Mouse (Mus musculus) layer of hippocampus, adult 18-20 months (tissue): ENCODE results near the gene Plekha8. TPM values are rescaled to one million over a fixed set of nuclear protein-coding genes. Genes with fewer than 3 reads are reported as not detected.

ENCODE experiments used
- DNase-seq, 2 experiments: peaks; one replicate each; pipeline ENCODE4 v3.0.0; 2022; ENCODE audit warnings: low spot score in 2 of 2
- long read RNA-seq: library from polyadenylated mRNA; stranded (forward); transcript quantifications from one replicate; pipeline ENCODE4 v2.0.0, GENCODE M21; 2021
- total RNA-seq, 2 experiments: library from RNA; stranded (reverse); gene quantifications; 2 replicates each; pipeline ENCODE4 v1.2.3; 2021

Gene Plekha8
- 10 to 100 TPM; 12.3 to 13.7 TPM for total RNA-seq
- long read RNA-seq, full-length matches to known transcripts: 5 of 12 reads
- long read RNA-seq, partial matches to known transcripts: 0 of 12 reads
- long read RNA-seq, other reads (novel, unspliced or antisense): 7 of 12 reads

DNA sequence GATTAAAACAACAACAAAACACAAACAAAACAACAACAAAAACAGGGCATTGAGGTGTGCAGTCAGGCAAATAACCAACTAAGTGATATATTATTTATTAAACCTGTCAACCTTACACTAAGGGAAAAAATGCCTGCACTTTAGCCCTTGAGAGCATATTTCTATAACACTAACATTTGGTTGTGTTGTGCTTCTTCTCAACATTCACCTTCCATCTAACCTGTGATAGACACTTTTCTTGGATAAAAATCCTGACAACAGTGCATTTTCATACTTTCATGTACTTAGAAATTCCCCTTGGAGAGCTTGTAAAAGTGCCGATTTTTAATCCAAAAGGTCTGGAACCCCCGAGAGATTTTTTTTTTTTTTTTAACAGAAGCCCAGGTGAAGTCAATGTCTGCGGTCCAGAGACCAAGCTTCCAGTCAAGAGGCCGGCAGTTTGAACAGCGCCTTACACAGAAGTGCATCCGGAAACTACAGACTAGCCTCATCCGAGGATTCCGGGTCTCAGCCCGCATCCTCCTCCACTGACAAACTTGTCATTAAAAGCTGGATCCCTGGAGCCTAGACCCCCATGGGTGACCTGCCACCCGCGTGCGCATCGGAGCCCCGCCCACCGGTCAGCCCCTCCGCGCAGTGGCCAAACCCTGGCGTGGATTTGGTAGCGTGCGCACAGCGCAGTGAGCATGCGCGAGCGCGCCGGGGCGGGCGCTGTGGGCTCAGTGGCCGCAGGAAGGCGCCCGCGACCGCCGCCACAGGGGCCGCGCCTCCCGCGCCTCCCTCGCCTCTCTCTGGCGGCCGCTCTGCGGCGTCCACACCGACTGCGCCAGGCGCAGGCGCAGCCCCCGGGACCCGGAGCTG lies at the start of gene Plekha8:
Gene Plekha8, plus strand, starts transcription at position 643 of the 861 bp plus-strand sequence.
- peak; percentile 84 to 93 for DNase-seq

DNA sequence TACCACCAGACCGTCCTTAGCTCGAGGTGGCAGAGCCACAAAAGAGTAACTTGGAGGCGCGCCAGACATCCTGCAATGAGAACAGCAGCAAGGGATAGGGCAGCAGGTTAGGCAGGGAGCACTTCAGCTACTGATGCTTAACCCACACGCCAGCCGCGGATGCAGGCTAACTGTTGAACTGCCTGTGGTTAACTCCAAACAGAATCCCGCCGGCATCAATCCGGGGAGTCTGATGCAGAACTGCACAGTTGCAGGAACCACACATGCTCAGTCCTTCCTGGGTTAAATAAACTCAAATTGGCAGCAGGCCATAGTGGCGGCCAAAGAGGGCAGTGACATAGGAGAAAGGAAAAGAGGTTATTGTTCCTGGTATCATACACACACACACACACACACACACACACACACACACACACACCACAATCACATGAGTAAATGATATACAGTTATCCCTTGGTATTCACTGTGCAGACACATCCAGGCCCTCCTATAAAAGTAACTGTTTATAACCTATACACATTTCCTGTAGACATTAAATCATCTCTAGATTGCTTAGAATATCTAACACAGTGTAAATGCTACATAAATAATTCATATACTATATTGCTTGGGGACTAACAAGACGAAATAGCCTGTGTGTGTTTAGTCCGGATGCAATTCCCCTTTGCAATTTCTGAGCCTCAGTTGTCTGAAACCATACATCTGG lies 46.4 kb upstream of the Plekha8 start:
- no peak for DNase-seq

DNA sequence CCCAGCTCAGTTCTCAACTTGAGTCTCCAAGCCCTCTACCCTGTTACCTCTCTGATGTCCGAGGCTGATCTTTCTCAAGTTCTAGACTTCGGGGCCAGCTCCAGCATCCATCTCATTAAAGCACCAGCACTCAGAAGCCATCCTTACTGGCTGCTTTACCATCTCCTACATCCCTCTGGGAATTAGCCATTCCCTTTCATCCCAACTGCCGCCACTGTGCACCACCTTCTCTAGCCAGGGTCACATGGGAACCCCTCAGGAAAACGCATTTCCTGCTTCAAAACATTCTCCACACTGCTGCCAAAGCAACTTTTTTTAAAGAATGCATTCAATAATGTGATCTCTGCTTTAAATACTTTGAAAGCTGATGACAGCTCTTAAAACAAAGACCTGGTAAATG lies 45.6 kb upstream of the Plekha8 start:
- no peak for DNase-seq

- DNase-seq: no peak
Observed at GRCm38 (mm10) chr6:54550801-54551323, 44.0 kb upstream of the Plekha8 start.

- DNase-seq: no peak
Observed at GRCm38 (mm10) chr6:54552721-54553413, 42.0 kb upstream of the Plekha8 start.

GRCm38 (mm10) chr6:54553632-54554031 lies 41.3 kb upstream of the Plekha8 start:
- no peak for DNase-seq

DNA sequence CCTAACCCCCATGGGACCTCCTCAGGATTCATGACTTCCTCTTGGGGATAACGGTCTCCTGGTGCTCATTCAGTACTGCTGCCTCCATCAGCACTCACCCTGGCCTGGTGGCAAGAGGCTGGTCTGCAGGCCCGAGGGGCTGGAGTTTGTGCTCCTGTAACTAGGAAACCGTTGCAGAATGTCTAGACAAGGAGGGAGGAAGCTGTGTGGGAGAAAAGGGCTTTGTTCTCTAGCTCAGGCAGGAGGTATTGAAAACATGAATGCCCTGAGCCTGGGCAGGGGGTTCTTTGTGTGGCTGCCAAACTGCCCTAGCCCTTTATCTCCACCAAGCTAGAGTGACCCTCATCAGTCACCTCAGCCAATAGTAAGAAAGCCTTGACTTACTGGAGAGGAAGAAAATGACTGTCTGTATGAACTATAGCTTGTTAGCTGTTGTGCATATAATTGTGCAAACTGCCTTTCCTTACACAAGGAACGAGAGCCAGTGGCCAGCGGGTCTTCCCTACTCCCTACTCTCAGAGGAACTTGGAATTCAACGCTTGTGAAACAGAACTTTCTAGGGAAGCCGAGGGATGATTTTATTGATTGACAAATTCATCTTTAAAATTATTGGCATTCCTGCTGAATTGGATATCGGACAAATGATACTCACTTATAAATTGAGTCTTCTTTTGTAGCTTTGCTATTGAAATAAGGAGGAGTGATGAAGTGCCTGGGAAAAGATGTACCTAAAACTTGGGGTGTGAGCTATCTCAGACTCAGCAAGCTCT lies 40.4 kb upstream of the Plekha8 start:
- peak in 1 of 2 experiments; percentile 24 for DNase-seq

DNA sequence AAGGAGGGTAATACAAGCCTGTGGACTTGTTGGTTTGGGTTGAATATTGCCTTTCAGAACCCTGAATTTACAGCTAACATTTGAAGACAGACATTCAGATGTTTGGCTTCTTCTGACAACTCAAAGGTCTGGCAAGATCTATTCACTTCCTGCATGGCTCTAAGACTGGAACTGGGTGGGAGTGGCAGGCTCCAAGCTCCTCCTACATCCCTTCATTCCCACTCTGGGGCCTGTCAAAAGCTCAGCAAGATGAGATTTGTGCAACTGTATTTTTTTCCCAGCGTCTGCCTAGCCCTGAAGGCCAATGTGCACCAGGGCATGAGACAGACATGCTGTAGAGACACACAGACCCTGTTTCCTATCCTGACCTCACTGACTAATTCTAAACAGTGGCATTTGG lies 39.1 kb upstream of the Plekha8 start:
- DNase-seq: no peak

- no peak for DNase-seq
Observed at GRCm38 (mm10) chr6:54557671-54558070, 37.2 kb upstream of the Plekha8 start.

DNA sequence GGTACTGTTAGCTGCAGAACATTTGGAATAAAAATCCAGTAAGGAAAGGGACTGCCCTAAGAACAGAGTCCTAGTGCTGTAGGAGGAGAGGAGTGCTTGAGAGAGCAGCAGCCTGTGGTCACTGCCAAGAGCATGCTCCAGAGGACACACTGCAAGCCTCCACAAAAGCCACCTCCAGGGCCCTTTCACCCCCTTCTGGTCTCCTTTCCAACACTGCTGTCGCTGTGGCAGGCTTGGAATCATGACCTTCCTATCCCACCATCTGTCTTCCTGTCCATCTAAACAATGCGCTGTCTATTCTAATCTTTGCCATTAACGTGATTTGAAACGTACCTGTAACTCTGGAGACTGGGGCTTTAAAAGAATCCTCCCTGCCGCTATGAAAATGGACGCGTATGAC lies 36.4 kb upstream of the Plekha8 start:
- DNase-seq: no peak

- no peak for DNase-seq
Observed at GRCm38 (mm10) chr6:54562018-54562809, 32.7 kb upstream of the Plekha8 start.

GRCm38 (mm10) chr6:54563561-54563960 lies 31.4 kb upstream of the Plekha8 start:
- DNase-seq: no peak

GRCm38 (mm10) chr6:54564506-54564991 lies 30.4 kb upstream of the Plekha8 start:
- DNase-seq: no peak

DNA sequence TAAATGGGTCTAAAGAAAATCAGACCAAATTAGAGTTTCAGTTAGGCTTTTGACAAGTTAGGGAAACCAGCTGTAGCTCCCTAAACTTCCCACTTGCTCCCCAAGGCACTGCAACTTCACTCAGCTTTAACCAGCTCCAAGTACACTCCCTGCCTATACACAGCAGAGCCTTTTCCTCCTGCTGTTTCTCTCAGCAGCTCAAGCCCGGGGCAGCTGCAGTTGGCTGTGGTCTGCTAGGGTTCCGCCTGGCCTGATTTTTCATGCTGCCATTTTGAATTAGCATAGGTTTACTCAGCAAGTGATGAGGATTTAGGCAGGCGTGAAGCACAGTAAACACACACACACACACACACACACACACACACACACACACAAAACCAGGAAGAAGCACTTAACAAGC lies 29.9 kb upstream of the Plekha8 start:
- peak in 1 of 2 experiments; percentile 39 for DNase-seq

DNA sequence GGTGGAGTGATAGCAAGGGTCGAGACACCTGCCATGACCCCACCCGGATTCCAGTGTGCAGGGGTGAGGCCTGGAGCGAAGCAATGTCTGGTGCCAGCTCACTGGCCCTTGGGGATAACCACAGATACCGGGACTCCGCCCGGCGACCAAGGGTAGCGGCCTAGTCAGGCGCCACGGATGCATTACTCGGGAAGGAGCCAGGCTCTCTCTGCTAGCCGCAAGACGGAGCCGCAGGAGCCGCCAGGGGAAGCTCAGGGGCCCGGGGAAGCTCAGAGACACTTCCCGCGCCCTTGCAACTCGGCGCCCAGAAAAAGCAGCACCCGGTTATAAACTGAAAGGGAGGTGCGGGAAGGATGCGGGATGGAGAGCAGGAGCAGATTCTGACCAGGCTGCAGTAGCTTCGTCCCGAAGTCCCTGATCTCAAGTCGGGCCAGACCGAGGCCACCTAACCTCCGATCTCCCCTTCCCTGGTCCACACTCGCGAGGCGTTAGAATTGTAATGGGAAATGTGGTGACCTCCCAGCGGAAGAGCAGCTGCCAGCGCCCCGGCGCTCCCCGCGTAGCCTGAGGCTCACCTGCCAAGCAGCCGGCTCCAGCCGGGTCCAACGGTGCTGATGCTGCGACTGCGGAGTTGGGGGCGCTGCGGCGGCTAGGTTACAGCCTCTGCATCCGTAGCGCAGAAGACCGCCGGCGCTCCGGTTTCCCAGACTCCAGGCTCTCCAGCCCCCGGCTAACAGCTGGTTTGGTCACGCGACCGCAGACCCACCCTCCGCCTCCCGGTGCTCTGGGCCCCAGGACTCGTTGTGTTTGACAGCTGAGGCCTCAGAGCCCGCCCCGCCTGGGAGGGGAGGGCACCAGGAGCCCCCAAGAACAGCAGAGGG lies 29.0 kb upstream of the Plekha8 start, which contains the start of gene Scrn1:
Gene Scrn1, minus strand, starts transcription at position 825 of the 881 bp plus-strand sequence.
- DNase-seq: peak; percentile 72 to 75

DNA sequence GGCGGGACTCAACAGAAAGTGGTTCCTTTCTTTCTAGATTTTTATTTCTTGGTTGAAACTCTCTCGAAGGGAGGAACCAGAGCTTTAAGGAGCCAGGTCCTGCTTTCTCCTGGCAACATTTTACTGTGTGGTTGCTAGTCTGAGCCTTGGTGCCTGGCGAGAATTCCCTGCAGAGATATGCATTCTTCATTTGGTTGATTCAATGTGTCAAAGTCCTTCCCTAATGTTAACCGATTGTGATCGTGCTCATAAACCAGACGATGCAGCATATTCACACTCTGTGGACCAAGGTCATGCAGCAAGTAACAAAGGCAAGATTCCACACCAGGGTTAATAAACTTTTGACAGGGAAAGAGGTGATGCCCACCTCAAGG lies 28.4 kb upstream of the Plekha8 start:
- DNase-seq: no peak

GRCm38 (mm10) chr6:54569776-54570175 lies 25.1 kb upstream of the Plekha8 start:
- no peak for DNase-seq

DNA sequence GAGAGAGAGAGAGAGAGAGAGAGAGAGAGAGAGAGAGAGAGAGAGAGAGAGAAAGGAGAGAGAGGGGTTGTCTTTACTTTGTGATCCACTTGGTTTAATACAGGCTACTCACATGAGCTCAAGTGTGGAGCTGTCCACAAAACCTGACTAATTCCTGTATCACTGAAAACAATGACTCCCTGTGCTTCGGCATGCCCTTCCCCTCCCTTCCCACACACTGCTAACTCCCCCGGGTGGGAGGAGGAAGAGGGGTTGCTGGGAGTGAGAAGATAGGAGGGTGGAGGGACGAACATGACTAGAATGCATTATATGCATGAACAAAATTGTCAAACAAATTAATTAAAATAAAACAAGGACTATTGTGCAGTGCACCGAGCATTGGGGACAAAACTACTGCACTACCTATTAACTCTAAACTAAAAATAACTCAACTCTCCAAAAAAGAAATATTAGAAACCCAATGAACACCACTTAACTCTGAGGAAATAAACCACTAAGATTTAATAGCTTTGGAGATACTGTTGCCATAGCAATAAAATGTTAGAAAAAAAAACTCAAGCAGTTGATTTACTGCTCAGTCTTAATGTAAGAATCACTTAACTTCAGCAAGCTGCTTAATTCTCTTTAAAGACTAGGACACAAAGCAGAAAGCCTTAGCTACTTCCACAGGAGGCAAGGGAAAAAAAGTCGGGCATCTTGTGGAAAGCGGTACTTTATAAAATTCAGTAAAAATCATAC lies 21.5 kb upstream of the Plekha8 start:
- no peak for DNase-seq
